Mouse (Mus musculus) A20 (cell line): ENCODE results near the gene Tbce.
"Not testable (repeated sequence)": the region's sequence is repeated elsewhere in the genome, so short reads cannot be mapped to it uniquely, and the experiment has no call there.

Source experiments
- DNase-seq: peaks from one replicate; pipeline ENCODE4 v3.0.0-alpha.2; 2011; ENCODE audit warnings: low read depth, low spot score

The Tbce gene

DNA sequence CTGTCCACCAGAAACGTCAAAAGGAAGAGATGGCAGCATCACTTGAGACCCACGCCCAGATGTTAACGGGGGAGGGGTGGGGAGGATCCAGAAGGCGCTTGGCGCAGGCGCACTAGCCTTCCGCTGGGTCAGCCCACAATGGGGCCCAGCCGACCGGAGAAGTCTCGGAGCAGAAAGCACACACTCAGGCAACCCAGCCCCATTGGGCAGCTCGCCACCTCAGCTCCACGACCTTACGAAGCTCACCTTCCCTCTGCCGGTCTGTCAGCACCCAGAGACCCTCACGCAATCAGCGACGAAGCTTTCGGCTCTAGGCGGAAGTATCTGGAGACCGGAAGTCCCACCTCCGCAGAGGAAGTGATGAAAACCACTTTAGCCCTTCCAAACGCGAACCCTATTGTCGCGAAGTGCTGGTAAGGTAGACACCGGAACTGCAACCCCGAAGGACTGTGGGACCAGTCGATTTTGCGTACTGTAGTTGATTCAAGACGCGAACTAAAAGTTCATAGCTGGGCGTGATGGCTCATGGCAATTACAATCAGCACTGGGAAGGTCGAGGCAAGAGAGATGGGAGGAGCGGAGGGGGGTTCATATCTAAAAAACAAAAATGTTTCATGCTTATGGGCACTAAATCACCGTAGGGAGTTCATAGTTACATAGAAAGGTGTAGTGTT is at the start of gene Tbce:
Gene Tbce, minus strand, starts transcription at position 347 of the 674 bp plus-strand sequence.
- DNase-seq: peak; percentile 95

DNA sequence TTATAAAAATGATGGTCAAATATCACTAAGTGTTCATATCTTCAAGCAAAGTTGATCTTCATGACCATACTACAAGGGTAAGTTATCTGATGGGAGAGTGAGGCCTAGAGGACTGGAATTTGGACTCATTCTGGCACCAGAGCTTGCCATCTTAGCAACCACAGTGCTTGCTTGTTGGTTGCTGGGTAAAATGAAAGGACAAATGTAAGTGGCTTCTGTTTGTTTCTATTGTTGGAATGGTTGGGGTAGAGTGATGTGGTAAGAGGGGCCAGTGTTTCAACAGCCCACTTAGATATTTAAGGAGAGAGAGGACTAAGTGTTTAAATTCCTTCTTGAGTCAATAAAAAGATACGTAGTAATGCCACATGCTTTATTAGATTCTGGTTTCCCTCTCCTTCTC is 49.2 kb upstream of the Tbce start:
- no peak for DNase-seq

DNA sequence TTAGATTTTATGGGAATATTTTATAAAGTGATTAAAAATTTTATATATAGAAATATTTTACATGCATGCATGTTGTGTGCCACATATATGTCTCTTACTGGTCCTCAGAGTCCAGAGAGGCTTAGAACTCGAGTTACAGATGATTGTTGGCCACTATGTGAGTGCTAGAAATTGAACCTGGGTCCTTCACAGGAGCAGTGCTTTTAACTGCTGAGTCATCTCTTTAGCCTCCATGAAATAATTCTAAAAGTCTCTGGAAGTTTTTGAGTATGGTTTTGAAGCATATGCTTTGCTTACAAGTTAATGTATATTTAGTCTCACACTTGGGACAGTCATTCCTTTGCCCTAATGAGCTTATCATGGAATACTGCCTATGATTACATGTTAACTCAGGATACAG is 35.9 kb upstream of the Tbce start:
- DNase-seq: no peak

DNA sequence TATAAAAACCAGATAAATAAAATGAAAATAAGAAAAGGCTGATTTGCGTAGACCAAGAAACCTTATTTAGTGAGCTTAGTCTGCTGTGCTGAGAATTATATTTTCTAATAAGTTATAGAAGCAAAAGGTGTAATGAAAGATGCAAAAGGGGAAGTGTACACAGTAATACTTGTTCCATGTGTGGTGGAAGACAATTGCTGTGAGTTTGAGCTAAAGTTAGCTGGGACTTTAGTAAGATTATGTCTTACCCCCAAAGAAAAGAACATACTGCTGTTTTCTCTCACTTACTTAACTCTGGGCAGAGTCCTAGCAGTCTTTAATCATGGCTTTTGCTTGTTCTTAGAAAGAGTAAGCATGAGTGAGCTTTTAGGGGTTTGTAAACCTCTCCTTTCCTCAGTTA is 34.9 kb upstream of the Tbce start:
- peak; percentile 47 for DNase-seq

DNA sequence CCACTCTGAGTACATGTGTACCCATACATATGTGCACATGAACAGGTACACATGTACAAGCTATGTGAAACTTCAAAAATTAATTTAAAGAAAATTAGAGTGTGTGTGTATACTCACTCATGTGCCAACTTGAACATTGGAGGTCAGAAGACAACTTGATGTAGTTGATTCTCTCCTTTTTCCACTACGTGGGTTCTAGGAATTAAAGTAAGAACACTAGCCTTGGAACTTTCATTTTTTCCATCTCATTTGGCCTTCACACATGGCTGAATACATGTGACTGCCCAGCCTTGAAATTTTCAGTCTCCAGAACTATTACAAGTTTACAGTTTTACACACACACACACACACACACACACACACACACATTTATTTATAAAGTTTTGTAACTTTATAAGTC is 29.9 kb upstream of the Tbce start:
- no peak for DNase-seq

DNA sequence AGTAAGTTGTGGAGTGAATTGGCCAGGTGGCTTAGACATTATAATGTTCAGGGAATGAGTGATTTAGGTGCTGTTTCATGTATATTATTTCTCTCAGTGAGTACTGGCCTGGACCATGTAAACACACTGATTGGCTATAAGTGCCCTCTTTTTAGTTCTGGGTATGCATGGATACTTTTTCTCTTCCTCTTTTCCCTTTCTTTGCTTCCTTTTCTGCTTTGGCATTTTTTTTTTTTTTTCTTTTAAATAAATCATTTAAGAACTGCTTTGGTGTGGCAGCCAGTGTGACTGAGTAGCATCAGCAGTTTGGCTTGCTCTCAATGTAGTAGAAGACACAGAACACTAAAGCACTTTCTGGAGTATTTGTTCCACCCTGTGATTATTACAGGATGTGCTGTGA is 28.6 kb upstream of the Tbce start:
- DNase-seq: peak; percentile 40

DNA sequence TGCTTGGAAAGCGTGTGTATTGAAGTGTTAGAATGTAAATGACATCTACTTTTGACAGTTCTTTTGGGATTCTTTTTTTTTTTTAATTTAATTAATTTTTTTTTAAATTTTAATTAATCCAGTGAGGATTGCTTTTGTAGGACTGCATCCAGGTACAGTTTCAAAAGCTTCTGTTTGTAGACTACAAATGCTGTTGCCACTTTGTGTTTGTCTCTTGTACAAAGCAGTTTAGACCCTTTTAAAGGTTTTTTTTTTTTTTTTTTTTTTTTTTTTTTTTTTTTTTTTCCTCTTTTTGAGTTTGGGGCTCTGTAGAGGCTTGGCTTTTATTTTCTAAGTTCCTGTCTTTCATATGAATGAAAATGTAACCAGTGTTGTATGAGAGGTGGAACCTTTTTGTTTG is 26.3 kb upstream of the Tbce start:
- DNase-seq: no peak

DNA sequence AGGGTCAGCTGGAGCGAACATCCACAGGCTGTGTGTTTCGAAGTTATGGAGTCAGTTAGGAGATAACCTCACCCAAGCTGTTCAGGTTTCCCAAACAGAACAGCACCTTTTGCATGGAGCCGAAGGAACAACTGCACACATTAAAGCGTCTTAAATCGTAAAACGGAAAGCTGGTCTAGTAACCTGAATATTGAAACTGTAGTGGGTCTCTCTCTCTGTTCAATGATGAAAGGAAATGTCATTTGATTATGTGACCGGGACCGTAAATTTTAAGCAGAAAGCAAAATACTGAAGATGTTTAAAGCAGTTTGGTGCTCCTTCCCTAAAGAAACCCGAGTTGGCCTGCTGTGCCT is 25.6 kb upstream of the Tbce start:
- DNase-seq: no peak

DNA sequence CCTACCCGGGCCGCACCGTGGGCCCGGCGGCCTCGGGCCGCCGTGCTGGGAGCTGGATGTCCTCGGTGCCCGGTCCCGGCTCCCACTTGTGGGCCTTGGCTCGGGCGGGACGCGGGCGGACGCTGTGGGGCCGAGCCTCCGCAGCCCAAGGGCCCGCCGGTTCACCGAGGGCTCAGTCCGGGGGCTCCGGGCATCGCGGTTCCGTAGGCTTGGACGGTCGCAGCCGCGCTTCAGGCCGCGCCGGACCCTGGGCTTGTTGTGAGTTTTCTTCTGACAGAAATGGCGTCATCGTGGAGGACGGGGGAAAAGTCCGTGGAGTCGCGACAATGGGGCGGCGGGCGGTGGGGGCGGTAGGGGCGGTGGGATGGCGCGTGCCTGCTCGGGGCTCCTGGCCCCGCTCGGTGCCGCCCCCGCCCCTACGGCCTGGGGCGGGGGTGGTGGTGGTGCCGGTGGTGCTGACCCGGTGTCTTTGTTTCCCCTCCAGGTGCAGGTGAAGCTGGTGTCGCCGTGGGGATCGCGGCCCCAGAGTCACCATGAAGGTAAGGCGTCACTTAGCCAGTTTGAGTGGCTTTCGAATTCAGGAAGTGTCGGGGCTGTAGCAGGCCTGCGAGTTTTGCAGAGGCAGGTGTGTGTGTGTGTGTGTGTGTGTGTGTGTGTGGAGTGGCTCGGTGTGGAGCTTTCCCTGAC is 25.0 kb upstream of the Tbce start:
- DNase-seq: peak; percentile 82

DNA sequence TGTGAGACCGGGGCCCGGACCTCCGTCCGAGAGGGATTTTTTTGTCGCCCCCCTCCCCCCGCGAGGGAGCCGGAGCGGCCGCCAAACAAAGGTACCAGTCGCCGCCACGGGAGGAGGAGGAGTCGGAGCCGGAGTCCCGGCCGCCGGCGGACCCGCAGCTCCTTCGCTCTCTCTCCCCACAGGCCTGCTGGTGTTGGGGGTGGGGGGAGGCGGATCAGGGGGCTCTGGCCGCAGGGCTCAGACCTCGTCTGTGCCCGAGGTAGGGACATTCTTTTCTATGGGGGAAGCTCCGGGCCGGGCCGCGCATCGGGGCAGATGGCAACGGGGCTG is 24.5 kb upstream of the Tbce start:
- DNase-seq: no peak

DNA sequence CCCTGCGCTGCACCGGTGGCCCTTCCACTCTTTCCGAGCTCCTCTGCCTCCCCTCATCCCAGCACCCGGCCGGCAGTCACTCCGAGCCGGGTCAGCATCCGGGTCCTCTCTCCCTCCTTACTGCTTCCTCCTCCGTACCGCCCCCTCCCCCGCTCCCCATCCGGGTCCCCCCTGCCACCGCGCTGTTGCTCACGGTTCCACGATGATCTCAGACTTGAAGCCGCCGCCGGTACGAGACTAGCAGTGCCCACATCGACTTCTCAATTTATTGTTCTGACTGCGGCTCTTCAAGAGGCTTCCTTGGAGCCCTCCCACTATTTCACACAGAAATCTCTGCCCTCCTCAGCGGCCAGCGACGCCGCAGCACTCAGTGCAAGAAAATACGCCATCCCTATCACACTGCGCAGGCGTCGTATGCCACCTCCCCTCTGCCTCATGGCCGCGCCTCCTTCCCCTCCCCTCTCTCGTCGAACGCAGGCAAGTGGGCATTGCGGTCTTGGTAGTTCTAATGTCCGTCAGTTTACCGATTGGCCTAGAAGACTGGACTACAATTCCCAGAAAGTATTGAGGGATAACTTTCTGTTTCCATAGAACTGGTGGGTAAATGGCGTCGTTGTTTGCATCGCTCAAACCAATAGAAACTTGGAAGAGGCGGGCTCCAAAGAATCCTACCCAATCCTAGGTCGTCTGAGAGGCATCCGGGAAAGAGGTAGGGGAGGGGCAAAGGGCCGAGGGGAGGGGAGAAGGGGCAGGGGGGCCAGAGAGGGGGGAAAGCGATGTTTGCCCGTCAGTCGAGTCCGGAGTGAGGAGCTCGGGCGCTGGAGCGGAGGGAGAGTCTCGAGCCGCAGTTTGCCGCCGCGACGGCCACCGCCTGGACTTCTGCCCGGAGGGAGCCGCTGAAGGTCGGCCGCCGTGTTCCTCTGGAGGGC is 23.8 kb upstream of the Tbce start, which contains the start of the genes Arid4b and Ggps1:
Gene Arid4b, plus strand, starts transcription at position 220 of the 929 bp plus-strand sequence.
Gene Ggps1, minus strand, starts transcription at position 476 of the 929 bp plus-strand sequence.
- peak; percentile 99 for DNase-seq

DNA sequence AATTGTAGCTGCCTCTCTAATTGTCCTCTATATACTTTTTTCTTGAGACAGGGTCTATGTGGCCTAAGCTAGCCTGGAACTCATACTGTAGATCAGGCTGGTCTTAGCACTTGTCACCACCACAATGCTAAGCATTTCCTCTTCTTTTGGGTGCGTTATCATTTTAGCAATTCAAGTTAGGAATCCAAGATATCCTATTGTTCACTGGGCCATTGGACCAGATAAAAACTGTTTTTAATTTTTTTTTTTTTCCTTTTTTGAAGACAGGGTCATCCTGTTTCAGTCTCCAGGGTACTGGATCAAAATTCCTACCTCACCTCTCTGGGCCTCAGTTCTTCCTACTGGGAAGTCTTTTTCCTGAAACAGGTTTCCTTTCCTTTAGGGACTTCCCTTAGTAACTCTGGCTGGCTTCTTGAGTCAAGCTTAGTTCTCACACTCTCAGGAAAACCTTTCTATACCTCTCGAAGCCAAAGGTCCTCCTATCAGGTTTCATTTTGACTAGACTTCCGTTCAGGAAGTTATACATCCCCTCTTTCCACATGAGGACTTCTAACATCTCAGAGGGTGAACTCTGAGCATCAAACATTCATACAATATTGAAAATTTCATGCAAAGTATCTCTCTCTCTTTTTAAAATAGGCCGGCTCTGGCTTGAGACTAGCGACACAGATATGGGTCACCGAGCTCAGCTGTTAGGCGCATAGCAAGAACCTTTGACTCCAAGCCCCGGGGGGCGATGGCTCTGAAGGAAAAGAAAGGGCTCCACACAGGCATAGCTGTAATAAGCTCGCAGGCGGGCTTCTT is 23.0 kb upstream of the Tbce start:
- peak; percentile 33 for DNase-seq

DNA sequence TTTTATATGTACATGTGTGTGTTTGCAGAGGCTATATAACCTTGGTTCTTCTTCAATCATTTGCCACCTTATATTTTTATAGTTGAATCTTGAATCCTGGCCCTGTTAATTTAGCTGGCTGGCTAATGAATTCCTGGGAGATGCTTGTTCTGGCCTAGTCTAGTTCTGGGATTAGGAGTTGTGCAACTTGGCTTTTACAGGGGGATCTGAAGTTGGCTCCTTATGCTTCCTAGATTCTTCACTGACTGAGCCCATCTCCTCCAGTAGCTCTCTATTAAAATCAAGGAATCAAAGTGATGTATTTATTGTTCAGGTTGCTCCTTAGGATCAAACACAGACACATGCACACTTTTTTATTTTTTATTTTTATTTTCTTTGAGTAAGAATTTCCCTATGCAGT is 20.1 kb upstream of the Tbce start:
- no peak for DNase-seq

DNA sequence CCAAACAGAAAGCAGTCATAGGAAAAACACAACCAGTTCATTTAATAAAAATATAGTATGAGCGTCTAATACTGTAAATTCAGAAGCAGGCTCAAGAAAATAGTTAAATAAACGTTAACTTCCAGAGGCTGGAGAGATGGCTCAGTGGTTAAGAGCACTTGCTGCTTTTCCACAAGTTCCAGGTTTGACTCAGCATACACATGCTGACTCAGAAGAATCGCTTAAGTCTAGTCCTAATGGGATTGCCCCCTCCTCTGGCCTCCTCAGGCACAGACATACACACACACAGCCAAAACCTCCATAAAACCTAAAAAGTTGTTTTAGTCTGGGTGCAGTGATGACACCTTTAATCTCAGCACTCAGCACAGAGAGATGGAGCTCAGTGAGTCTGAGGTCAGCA is 17.4 kb upstream of the Tbce start:
- no peak for DNase-seq

DNA sequence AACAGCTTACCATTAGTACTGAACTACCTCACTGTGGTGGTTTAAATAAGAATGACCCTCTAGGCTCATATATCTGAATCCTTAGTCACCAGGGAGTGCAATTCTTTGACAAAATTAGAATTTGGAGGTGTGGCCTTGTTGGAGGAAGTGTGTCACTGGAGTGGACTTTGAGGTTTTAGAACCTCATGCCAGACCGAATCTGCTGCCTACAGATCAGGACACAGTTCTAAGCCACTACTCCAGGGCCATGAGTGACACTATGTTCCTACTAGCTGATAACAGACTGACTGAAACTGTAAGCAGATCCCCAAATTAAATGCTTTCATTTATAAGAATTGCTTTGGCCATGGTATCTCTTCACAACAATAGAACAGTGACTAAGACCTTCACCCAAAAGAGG is 10.4 kb upstream of the Tbce start:
- DNase-seq: no peak

DNA sequence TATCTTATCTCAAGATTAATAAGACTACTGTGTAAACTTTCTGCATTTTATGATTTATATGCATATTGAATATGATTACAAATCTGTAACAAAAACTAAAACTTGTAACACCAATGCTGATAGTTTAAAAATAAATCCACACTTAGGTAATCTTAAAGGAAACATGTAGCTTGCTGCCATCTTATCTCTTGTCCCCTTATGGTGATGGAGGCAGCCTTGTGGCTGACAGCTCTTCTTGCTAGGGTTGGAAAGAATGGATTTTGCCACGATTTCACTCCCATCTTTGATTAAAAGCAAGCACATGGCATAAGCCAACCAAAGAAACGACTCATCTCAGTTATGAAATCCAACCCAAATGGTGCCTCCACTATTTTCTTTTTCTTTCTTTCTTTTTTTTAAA is 5.1 kb upstream of the Tbce start:
- no peak for DNase-seq

DNA sequence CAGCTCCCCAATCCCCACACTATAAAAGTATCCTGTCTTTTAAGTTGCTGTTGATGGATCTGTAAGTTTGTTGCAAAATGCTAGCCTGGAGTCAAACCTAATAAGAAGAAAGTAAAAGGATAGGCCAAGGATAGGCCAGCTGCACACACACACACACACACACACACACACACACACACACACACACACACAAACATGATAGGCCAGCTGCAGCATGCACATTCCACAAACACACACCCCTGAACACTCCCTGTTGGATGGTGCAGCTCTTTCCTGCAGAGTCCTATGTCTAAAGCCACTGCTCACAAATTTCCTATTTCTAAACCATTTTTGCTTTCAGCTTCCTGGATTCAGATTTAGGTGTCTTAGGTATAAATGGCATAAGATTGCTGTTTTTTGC is 4.4 kb upstream of the Tbce start:
- DNase-seq: no peak

DNA sequence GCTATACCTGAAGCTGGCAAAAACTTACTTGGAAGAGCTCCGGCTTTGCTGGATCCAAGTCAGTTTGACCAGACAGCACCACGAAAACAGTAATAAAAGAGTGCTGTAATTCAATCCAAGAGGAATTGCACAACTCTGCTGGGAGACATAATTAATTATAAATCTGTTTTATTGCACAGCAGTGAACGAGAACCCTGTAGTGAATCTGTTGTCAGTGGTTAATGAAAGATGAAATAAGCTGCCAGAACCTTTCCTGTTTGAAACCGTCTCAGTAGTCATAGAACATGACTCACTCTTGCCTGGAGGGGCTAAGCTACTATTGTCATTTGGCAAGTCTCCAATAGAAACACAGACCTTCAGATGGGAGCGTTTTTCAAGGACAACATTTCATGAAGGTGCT is 748 bp upstream of the Tbce start:
- peak; percentile 33 for DNase-seq

DNA sequence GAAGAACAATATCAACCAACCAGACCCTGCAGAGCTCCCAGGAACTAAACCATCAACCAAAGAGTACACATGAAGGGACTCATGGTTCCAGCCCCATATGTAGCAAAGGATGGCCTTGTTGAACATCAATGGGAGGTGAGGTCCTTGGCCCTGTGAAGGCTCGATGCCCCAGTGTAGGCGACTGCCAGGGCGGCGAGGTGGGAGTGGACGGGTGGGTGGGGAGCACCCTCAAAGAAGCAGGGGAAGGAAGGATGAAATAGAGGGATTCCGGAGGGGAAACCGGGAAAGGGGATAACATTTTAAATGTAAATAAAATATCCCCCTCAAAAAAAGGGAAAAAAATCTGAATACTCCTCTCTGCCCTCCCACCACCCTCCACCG is 537 bp downstream of the Tbce start:
- peak; percentile 52 for DNase-seq

DNA sequence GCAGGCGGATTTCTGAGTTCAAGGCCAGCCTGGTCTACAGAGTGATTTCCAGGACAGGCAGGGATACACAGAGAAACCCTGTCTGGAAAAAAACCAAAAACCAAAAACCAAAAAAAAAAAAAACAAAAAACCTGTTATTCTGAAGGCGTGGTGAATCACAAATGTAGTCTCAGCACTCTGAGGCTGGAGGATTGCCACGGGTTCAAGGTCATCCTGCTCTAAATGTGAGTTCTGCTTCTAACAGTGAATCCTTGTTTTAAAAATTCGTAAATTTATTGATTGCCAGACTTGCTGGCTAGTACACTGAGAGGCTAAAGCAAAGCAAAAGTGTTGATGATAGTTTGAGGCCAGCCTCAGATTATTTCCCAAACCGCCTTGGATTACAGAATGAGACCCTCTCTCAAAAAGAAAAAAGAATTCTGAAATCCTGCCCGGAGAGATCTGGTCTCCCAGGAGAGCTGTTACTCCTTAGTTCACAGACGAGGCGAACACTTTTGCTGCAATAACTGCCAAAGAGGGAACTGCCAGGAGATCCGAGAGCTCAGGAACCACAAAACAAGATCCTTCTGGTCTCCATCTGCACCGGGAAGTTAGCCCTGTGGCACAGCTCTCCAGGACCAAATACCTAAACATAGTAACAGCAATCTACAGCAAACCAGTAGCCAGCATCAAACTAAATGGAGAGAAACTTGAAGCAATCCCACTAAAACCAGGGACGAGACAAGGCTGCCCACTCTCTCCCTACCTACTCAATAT is 3.4 kb downstream of the Tbce start:
- DNase-seq: no peak

DNA sequence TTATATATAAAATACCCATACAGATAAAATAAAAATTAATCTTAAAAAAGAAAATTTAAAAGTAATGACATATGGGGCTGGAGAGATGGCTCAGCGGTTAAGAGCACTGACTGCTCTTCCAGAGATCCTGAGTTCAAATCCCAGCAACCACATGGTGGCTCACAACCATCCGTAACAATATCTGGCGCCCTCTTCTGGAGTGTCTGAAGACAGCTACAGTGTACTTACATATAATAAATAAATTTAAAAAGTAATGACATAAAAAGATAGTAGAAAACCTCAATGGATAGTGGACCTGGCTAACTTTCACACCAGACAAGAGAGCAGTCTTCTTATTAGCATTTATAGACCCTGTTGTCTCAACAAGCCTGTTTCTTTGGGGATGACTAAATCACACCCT is 4.1 kb downstream of the Tbce start:
- not testable (repeated sequence) for DNase-seq
